ENCODE assay signal across 8 mouse cellular contexts in the genomic region with DNA sequence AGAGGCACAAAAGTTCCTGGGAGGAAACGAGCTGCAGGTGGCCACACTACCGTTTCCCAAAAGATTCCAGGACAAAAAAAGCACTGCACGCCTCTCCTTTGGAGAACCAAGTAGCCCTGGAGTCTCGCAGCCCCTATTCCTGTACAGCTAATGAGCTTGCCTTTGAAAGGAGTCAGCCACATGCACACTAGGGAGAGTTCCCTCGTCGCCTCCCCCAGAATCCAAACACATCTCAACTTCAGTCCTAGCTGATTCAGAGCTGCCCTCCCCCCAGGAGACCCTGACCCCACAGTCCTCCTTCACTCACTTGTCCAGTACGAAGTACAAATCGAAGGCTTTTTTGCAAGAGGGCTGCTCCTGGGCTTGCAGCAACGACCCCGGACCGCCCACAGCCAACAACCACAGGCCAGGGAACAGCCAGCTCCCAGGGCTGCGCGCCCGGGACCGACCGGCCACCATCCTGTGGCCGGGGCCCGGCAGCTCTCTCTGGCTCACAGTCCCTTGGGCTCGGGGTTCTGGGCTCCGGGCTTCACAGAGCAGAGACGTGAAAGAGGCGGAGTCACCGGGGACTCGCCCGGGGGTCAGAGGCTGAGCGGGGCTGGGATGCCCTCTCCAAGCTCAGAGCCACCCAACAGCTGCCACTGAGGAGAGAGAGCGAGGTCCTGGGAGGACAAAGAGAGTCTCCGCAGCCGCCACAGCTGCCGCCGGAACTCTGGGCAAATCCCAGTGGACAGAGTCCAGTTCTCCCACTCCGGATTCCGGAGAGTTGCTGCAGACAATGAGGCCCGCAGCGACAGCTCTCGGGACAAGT. TPM values are rescaled to one million over a fixed set of nuclear protein-coding genes. Genes with fewer than 3 reads are reported as not detected.
DNase-seq lines count a peak whose midpoint lies in the region; ATAC-seq lines count a peak whose summit lies in the region.

No protein-coding gene starts in this region.

- H3K36me3 ChIP-seq in intestine, embryonic 15.5 days = 0 out of 2 replicates have a peak, but pooled peaks cover 5% of the 10 kb centered on the region
- no peaks in the 10 kb centered on the region for H3K36me3 ChIP-seq in neural tube, embryonic 13.5 days

- peak overlapping the region; percentile 95 for H3K27ac ChIP-seq in intestine, embryonic 15.5 days
- peak overlapping the region; percentile 72 for H3K27ac ChIP-seq in neural tube, embryonic 13.5 days (replicated peaks)

- peak; percentile 82 for ATAC-seq in intestine, embryonic 15.5 days
- ATAC-seq in neural tube, embryonic 13.5 days (ENCODE audit: low read depth) = peak; percentile 90

- peak overlapping the region; percentile 77 for H3K4me3 ChIP-seq in intestine, embryonic 15.5 days (replicated peaks)
- peak overlapping the region; percentile 62 for H3K4me3 ChIP-seq in neural tube, embryonic 13.5 days

- no peaks in the 10 kb centered on the region for H3K27me3 ChIP-seq in intestine, embryonic 15.5 days (replicated peaks)
- H3K27me3 ChIP-seq in neural tube, embryonic 13.5 days = peaks cover 10% of the 10 kb centered on the region; the same call in 1 of the 2 replicates

- H3K4me2 ChIP-seq in intestine, embryonic 15.5 days (replicated peaks) = peak overlapping the region; percentile 69
- peak overlapping the region; percentile 86 for H3K4me2 ChIP-seq in neural tube, embryonic 13.5 days

- no peaks in the 10 kb centered on the region for H3K9me3 ChIP-seq in intestine, embryonic 15.5 days
- no peaks in the 10 kb centered on the region for H3K9me3 ChIP-seq in neural tube, embryonic 13.5 days

- peak overlapping the region; percentile 81 for H3K9ac ChIP-seq in intestine, embryonic 15.5 days
- peak overlapping the region; percentile 82 for H3K9ac ChIP-seq in neural tube, embryonic 13.5 days

- whole genome bisulfite sequencing in intestine, embryonic 15.5 days = under 1% methylated on average over 36 of the region's 36 CpGs
- under 1% methylated on average over 36 of the region's 36 CpGs for WGBS in neural tube, embryonic 13.5 days

- H3K4me1 ChIP-seq in intestine, embryonic 15.5 days (replicated peaks) = 0 out of 2 replicates have a peak, but pooled peaks cover 9% of the 10 kb centered on the region
- H3K4me1 ChIP-seq in neural tube, embryonic 13.5 days (replicated peaks) = peaks cover 30% of the 10 kb centered on the region

- DNase-seq in urinary bladder, adult 18-20 months (ENCODE audit: low spot score in 2 of 2) = peak; percentile 29 to 64
- DNase-seq in urinary bladder, postnatal 10 days (ENCODE audit: low spot score) = no peak
- peak; percentile 62 to 65 for DNase-seq in cerebellum, postnatal 10 days
- DNase-seq in gastrocnemius, postnatal 25 days = peak; percentile 53
- DNase-seq in lung, adult 18-20 months = peak; percentile 56 to 59
- DNase-seq in urinary bladder, adult 2 months (ENCODE audit: low spot score) = peak; percentile 23

RNA-seq across cellular contexts. Expression of gene Antxr2, which starts 0.5 kb away (rescaled TPM):
- total RNA-seq in gastrocnemius, postnatal 25 days (2021) = 10 to 100 TPM in 1 of 2 experiments, 1 to 10 TPM in 1; 9.3 to 11.0 TPM
- 19.1 and 21.7 TPM in 2 replicates for polyA plus RNA-seq in intestine, embryonic 15.5 days (2015; fragmentation: Nextera tagmentation; extraction: Ambion mirVana)
- polyA plus RNA-seq in neural tube, embryonic 13.5 days (2015; fragmentation: Nextera tagmentation; extraction: Ambion mirVana) = 11.6 and 13.8 TPM in 2 replicates
- polyA plus RNA-seq in urinary bladder, adult 2 months (2012; rRNA removed) = 9.9 and 16.7 TPM in 2 replicates
